Mouse (Mus musculus) forebrain, postnatal 0 days (tissue): ENCODE results near the gene Dmbx1. TPM values are rescaled to one million over a fixed set of nuclear protein-coding genes. Genes with fewer than 3 reads are reported as not detected.

Experiments
- ATAC-seq: fragments of 200-750 bp; cut with Nextera tagmentation; 2 replicates; pipeline ENCODE4 v1.8.0; 2017; ENCODE audit warnings: mild to moderate bottlenecking, moderate library complexity
- DNase-seq: peaks from one replicate; pipeline ENCODE4 v3.0.0-alpha.2; 2015
- H3K27ac ChIP-seq: fragments of 300-500 bp; sonication (generic); 2 replicates; pipeline ENCODE4 v1.5.1; 2014; ENCODE audit warnings: low read depth, mild to moderate bottlenecking, antibody characterized with exemption, low read length, moderate library complexity, mixed read lengths
- H3K27me3 ChIP-seq: fragments of 300-500 bp; sonication (generic); 2 replicates; pipeline ENCODE4 v1.6.1; 2014; ENCODE audit warnings: mild to moderate bottlenecking, low read length, mixed read lengths; ENCODE audit not compliant: insufficient read depth
- H3K36me3 ChIP-seq: fragments of 300-500 bp; sonication (generic); 2 replicates; pipeline ENCODE4 v1.6.1; 2014; ENCODE audit warnings: mild to moderate bottlenecking, moderate library complexity; ENCODE audit not compliant: insufficient read depth
- H3K4me1 ChIP-seq: fragments of 300-500 bp; sonication (generic); 2 replicates; pipeline ENCODE4 v1.6.1; 2014; ENCODE audit warnings: antibody characterized with exemption; ENCODE audit not compliant: insufficient read depth
- H3K4me2 ChIP-seq: fragments of 300-500 bp; sonication (generic); 2 replicates; pipeline ENCODE4 v1.6.1; 2014; ENCODE audit warnings: low read depth, mild to moderate bottlenecking, moderate library complexity
- H3K4me3 ChIP-seq: fragments of 300-500 bp; sonication (generic); 2 replicates; pipeline ENCODE4 v1.5.1; 2014; ENCODE audit warnings: low read depth, low read length, mixed read lengths
- H3K9ac ChIP-seq: fragments of 300-500 bp; sonication (generic); 2 replicates; pipeline ENCODE4 v1.6.1; 2014; ENCODE audit warnings: mild to moderate bottlenecking
- H3K9me3 ChIP-seq: fragments of 300-500 bp; sonication (generic); 2 replicates; pipeline ENCODE4 v1.6.1; 2016; ENCODE audit warnings: low read length
- CTCF ChIP-seq: sonication (generic); IDR thresholded peaks from 2 replicates; pipeline ENCODE4 v1.5.1; 2016; ENCODE audit warnings: antibody characterized with exemption, control low read depth, low read depth
- WGBS: fragments of 180-500 bp; shearing (Covaris S2); extraction: QIAGEN DNeasy Blood & Tissue Kit; methylation state at CpG from one replicate; pipeline ENCODE4 v1.1.7; 2014; 5-methylcytosine and 5-hydroxymethylcytosine counted together
- polyA plus RNA-seq: library from polyadenylated mRNA; unstranded; fragments of >200 nt; fragmentation: Nextera tagmentation; extraction: Ambion mirVana; gene quantifications from 2 replicates; pipeline ENCODE4 v1.2.1, GENCODE M21; 2015
- total RNA-seq: library from RNA; depleted of rRNA; stranded (reverse); fragments of >200 nt; gene quantifications from 2 replicates; pipeline ENCODE4 v1.2.3, GENCODE M21; 2014; rRNA removed

Gene Dmbx1
- total RNA-seq (0.15 TPM in 1 of 2 replicates, not detected in the other), polyA plus RNA-seq (0.18 and 0.23 TPM in 2 replicates)

DNA sequence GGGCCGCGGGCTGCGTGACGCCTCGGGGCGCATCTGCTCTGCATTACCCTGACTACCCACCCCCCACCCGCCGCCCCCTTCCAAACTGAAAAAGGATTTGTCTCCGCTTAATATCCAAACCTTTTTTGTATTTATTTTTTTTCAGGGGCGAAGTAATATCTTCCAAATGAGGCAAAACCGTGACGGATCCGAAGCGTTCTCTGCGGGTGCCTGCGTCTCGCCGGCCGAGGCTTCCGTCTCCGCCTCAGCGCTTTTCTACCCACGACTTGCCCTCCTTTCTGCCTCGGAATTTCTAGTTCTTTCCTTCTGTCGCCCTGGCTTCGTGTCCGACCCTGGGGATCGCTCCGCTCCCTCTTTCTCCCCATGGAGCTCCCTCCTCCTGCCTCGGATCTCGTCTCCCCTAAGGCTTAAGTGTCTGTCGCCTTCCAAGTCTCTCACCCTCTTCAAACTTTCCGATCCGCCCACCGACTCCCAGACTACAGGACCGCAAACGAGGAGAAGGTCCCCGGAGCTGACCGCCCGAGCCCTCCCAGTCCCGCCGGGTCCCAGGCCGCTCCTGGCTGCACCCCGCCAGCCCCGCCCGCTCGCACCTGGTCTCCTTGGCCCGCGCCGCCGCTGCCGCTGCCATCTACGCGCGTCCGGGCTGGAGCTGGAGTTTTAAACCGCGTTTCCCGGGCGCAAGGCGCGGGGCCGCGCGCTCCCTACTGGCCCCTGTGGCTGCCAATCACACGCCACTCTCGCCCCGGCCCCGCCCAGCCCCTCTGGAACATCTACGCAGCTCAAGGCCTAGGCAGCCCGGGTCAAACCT is at the start of gene Dmbx1:
TSS of gene Dmbx1 (minus strand) at position 632 of the 808 bp plus-strand sequence.
- Histone ChIP-seq H3K4me3 (peak within 1 kb of the TSS; percentile 14; the same call in 1 of the 2 replicates), H3K9me3 (no peaks in the 10 kb centered on the region), H3K27ac (no peak within 1 kb of the TSS), H3K27me3 (peaks cover 80% of the 10 kb centered on the region), H3K36me3 (no peaks in the 10 kb centered on the region), H3K9ac (no peak within 1 kb of the TSS), H3K4me1 (no peaks in the 10 kb centered on the region), H3K4me2 (peak within 1 kb of the TSS; percentile 28)
- peak; percentile 58 for DNase-seq
- no peak for TF ChIP-seq CTCF
- peak; percentile 14; the same call in 1 of the 2 replicates for ATAC-seq
- under 1% methylated on average over 70 of the region's 71 CpGs for WGBS

DNA sequence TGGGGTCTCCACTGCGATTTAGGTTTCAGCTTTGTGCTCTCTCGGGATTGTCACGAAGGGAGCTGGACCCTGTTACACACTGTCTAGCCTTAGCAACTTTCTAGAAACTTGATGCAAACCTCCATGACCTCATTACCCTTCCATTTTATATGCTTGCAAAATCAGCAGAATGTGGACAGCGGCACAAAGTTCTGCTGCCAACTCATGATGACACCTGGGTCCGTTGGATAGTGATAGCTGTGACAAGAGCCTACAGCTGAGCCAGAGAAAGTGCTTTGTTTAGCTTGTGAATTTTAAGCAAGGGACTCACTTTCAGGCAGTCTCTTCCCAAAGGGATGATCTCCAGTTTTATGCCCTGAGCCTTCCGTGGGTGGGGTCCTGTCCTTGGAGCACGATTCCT is 49.7 kb upstream of the Dmbx1 start:
- ATAC-seq = no peak
- Histone ChIP-seq H3K4me3 (no peak overlapping the region), H3K4me2 (no peak overlapping the region), H3K9me3 (no peaks in the 10 kb centered on the region), H3K4me1 (no peaks in the 10 kb centered on the region), H3K36me3 (no peaks in the 10 kb centered on the region), H3K27ac (no peak overlapping the region), H3K27me3 (no peaks in the 10 kb centered on the region; the same call in 1 of the 2 replicates), H3K9ac (no peak overlapping the region)
- 84% methylated on average over 7 of the region's 7 CpGs for WGBS
- TF ChIP-seq CTCF = no peak
- DNase-seq = no peak

DNA sequence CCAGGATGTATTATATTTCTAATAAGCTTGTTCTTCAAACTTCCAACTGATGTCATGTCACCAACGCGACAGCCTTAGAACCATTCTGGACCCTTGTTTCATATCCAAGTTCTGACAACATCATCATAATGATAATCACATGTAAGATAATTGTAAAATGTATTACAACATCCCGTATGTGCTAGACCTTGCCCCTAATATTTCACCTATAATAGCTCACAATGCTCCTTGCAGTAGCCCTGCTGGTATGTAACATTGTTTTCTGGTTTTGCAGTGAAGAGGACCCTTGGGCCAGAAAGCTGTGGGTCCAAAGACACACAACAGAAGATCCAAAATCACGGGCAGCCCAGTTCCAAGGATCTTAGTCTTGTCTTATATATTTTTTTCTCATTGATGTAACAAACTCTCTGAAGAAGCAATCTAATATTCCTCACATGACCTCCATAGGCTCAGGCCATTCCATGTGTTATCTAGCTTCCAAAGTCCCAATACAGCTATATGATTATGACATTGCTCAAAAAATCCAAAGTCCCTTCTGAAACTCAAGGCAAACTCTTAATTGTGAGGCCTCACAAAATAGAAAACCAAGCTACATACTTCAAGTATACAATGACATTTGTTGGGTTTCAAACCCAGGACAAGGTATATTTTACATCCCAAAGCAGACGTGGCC is 48.3 kb upstream of the Dmbx1 start:
- Histone ChIP-seq H3K36me3 (no peaks in the 10 kb centered on the region), H3K4me2 (no peak overlapping the region), H3K9ac (no peak overlapping the region), H3K9me3 (no peaks in the 10 kb centered on the region), H3K27ac (no peak overlapping the region), H3K27me3 (peaks cover 4% of the 10 kb centered on the region), H3K4me3 (no peak overlapping the region), H3K4me1 (no peaks in the 10 kb centered on the region)
- no peak for TF ChIP-seq CTCF
- no peak for ATAC-seq
- WGBS = 82% methylated on average over 5 of the region's 5 CpGs
- no peak for DNase-seq

DNA sequence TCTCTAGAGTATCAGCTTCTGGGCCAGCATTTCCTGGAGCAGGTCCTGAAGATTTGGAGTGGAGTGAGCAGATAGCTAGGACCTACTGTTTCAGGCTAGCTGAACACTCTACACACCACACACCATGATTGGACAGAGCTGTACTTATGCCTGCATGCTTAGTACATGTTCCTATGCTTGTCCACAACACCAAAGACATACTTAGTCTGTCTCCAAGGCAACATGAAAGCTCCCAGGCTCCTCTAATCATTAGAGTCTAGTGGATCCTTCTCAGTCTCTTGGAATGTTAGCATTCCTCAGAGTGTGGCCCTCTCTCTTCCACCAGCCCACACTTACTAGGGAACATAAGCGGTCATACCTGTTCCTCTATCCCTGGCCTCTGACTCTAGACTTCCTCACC is 47.7 kb upstream of the Dmbx1 start:
- H3K4me3 ChIP-seq = no peak overlapping the region
- 82% methylated on average over 1 of the region's 1 CpGs for WGBS
- peaks cover 4% of the 10 kb centered on the region for H3K27me3 ChIP-seq
- no peaks in the 10 kb centered on the region for H3K4me1 ChIP-seq
- no peak overlapping the region for H3K4me2 ChIP-seq
- DNase-seq = no peak
- H3K9ac ChIP-seq = no peak overlapping the region
- ATAC-seq = no peak
- no peaks in the 10 kb centered on the region for H3K36me3 ChIP-seq
- no peak for TF ChIP-seq CTCF
- no peak overlapping the region for H3K27ac ChIP-seq
- H3K9me3 ChIP-seq = no peaks in the 10 kb centered on the region

DNA sequence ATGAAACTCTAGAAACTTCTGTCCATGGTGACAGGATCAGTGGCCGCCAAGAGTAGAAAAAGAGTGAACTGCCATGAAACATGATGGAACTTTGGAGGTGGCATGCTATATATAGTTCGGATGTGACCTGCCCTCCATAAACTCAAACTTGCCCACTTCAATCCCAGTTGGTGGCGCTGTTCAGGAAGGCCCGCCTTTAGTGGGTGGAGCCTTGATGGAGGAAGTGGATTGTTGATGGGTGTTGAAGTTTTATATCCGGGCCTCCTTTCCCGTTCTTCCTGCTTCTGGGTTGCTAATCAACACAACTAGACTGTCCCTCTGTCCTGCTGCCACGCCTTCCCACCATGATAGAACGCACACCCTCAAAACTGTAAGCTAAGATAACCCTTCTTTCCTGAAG is 45.2 kb upstream of the Dmbx1 start:
- Histone ChIP-seq H3K9ac (no peak overlapping the region), H3K4me2 (no peak overlapping the region), H3K4me1 (no peaks in the 10 kb centered on the region), H3K27ac (no peak overlapping the region), H3K36me3 (no peaks in the 10 kb centered on the region), H3K27me3 (peaks cover 23% of the 10 kb centered on the region), H3K4me3 (no peak overlapping the region), H3K9me3 (no peaks in the 10 kb centered on the region)
- no peak for ATAC-seq
- 39% methylated on average over 8 of the region's 8 CpGs for WGBS
- no peak for DNase-seq
- TF ChIP-seq CTCF = peak; percentile 40

DNA sequence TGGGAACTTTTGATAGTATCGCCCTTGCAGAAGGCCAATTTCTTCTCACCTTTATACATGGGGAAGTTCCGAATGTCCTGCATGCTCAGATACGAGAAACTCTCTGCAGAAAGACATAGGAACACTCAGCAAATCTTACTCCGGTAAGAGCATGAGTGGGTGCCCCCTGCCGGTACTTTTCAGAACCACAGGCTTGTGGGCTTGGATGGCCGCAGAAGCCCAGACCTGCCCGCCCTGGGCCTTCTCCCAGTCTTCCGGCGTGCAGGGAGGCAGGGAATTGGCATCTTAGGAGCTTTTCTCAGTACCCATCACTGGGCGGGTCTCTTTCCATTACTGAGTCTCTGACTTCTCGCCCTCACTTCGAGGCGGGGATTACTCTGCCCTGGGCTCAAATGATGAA is 44.4 kb upstream of the Dmbx1 start:
- H3K27me3 ChIP-seq = peaks cover 28% of the 10 kb centered on the region
- TF ChIP-seq CTCF = peak; percentile 84
- no peaks in the 10 kb centered on the region for H3K9me3 ChIP-seq
- H3K4me3 ChIP-seq = no peak overlapping the region
- no peaks in the 10 kb centered on the region for H3K36me3 ChIP-seq
- no peaks in the 10 kb centered on the region for H3K4me1 ChIP-seq
- peak; percentile 79 for DNase-seq
- H3K9ac ChIP-seq = no peak overlapping the region
- H3K27ac ChIP-seq = no peak overlapping the region
- no peak overlapping the region for H3K4me2 ChIP-seq
- ATAC-seq = peak; percentile 65
- 3% methylated on average over 13 of the region's 13 CpGs for WGBS

DNA sequence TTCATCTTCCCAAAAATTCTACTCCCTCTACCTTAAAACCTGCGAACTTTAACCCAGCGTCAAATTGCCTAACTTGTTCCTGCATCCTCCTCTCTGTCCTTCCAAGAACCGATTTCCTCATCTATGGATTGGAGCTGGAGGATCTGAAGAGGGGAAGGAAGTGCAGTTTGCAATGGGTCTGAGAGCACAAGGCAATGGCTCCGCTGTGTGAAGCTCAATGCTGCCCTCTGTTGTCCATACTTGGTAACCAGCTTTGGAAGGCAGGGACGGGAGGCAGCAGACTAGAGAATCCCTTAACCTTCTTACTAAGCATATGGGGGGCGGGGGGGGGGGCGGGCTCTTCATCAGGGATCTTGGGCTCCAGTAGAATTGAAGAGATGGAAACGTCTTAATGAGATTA is 41.0 kb upstream of the Dmbx1 start:
- Histone ChIP-seq H3K4me2 (no peak overlapping the region), H3K4me1 (no peaks in the 10 kb centered on the region), H3K27ac (no peak overlapping the region), H3K9ac (no peak overlapping the region), H3K36me3 (no peaks in the 10 kb centered on the region), H3K27me3 (peaks cover 61% of the 10 kb centered on the region), H3K4me3 (no peak overlapping the region), H3K9me3 (no peaks in the 10 kb centered on the region)
- DNase-seq (peak; percentile 89), ATAC-seq (peak; percentile 81)
- TF ChIP-seq CTCF = peak; percentile 90
- under 1% methylated on average over 8 of the region's 8 CpGs for WGBS
